Mouse (Mus musculus) forebrain, postnatal 0 days (tissue): ENCODE measurements around the gene Dnah3. TPM values are rescaled to one million over a fixed set of nuclear protein-coding genes. Genes with fewer than 3 reads are reported as not detected.

Source experiments
- ATAC-seq: fragments of 200-750 bp; cut with Nextera tagmentation; 2 replicates; pipeline ENCODE4 v1.8.0; 2017; ENCODE audit warnings: mild to moderate bottlenecking, moderate library complexity
- DNase-seq: peaks from one replicate; pipeline ENCODE4 v3.0.0-alpha.2; 2015
- H3K27ac ChIP-seq: fragments of 300-500 bp; sonication (generic); 2 replicates; pipeline ENCODE4 v1.5.1; 2014; ENCODE audit warnings: low read depth, mild to moderate bottlenecking, antibody characterized with exemption, low read length, moderate library complexity, mixed read lengths
- H3K27me3 ChIP-seq: fragments of 300-500 bp; sonication (generic); 2 replicates; pipeline ENCODE4 v1.6.1; 2014; ENCODE audit warnings: mild to moderate bottlenecking, low read length, mixed read lengths; ENCODE audit not compliant: insufficient read depth
- H3K36me3 ChIP-seq: fragments of 300-500 bp; sonication (generic); 2 replicates; pipeline ENCODE4 v1.6.1; 2014; ENCODE audit warnings: mild to moderate bottlenecking, moderate library complexity; ENCODE audit not compliant: insufficient read depth
- H3K4me1 ChIP-seq: fragments of 300-500 bp; sonication (generic); 2 replicates; pipeline ENCODE4 v1.6.1; 2014; ENCODE audit warnings: antibody characterized with exemption; ENCODE audit not compliant: insufficient read depth
- H3K4me2 ChIP-seq: fragments of 300-500 bp; sonication (generic); 2 replicates; pipeline ENCODE4 v1.6.1; 2014; ENCODE audit warnings: low read depth, mild to moderate bottlenecking, moderate library complexity
- H3K4me3 ChIP-seq: fragments of 300-500 bp; sonication (generic); 2 replicates; pipeline ENCODE4 v1.5.1; 2014; ENCODE audit warnings: low read depth, low read length, mixed read lengths
- H3K9ac ChIP-seq: fragments of 300-500 bp; sonication (generic); 2 replicates; pipeline ENCODE4 v1.6.1; 2014; ENCODE audit warnings: mild to moderate bottlenecking
- H3K9me3 ChIP-seq: fragments of 300-500 bp; sonication (generic); 2 replicates; pipeline ENCODE4 v1.6.1; 2016; ENCODE audit warnings: low read length
- CTCF ChIP-seq: sonication (generic); IDR thresholded peaks from 2 replicates; pipeline ENCODE4 v1.5.1; 2016; ENCODE audit warnings: antibody characterized with exemption, control low read depth, low read depth
- WGBS: fragments of 180-500 bp; shearing (Covaris S2); extraction: QIAGEN DNeasy Blood & Tissue Kit; methylation state at CpG from one replicate; pipeline ENCODE4 v1.1.7; 2014; 5-methylcytosine and 5-hydroxymethylcytosine counted together
- polyA plus RNA-seq: library from polyadenylated mRNA; unstranded; fragments of >200 nt; fragmentation: Nextera tagmentation; extraction: Ambion mirVana; gene quantifications from 2 replicates; pipeline ENCODE4 v1.2.1, GENCODE M21; 2015
- total RNA-seq: library from RNA; depleted of rRNA; stranded (reverse); fragments of >200 nt; gene quantifications from 2 replicates; pipeline ENCODE4 v1.2.3, GENCODE M21; 2014

Dnah3 gene
- total and polyA plus RNA-seq, 2 experiments from 2014 or later: 0.15 to 0.81 TPM

DNA sequence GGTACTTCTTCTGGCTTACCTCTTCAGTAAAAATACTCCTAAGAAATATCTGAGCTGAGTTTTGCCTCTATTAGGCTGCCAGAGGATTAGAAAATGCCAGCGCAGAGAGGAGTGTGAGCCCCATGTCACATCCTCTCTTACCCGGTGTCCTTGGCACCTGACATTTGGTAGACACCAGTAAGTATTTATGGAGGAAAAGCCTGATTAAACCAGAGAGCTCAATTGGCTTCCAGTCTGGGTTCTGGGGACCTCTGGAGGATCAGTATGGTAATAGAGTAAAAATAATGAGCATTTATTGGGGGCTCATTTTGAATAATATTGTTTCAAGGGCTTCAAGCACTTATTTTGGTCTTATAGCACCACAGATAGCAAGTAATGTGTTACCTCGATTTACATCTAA is 39.6 kb downstream of the Dnah3 start:
- no peak overlapping the region for H3K4me3 ChIP-seq
- no peaks in the 10 kb centered on the region for H3K4me1 ChIP-seq
- no peaks in the 10 kb centered on the region for H3K27me3 ChIP-seq
- no peak overlapping the region for H3K4me2 ChIP-seq
- H3K9ac ChIP-seq: no peak overlapping the region
- H3K36me3 ChIP-seq: no peaks in the 10 kb centered on the region
- no peak overlapping the region for H3K27ac ChIP-seq
- ATAC-seq (no peak), DNase-seq (no peak)
- TF ChIP-seq CTCF: 0 out of 2 replicates have a peak, but pooled peaks have one; percentile 18
- H3K9me3 ChIP-seq: no peaks in the 10 kb centered on the region
- WGBS: 87% methylated on average over 3 of the region's 3 CpGs

DNA sequence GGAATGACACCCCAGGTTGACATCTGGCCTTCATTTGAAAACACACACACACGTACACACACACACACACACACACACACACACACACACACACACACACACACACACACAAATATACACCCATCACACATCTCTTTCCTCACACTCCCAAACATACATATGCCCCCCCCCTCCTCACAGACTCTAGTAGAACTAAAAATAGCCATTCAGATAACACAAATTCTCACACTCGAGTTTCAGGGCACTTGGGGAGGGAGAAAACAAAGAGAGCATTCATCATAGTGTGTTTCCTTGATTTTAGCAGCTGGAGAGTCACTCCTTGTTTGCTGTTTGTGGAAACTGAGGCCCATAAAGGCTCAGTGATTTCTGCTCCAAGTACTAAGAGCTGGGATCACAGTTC is 41.1 kb downstream of the Dnah3 start:
- no peaks in the 10 kb centered on the region for H3K36me3 ChIP-seq
- H3K27ac ChIP-seq: no peak overlapping the region
- DNase-seq: no peak
- H3K4me3 ChIP-seq: no peak overlapping the region
- WGBS: 37% methylated on average over 2 of the region's 2 CpGs
- no peak for TF ChIP-seq CTCF
- H3K27me3 ChIP-seq: no peaks in the 10 kb centered on the region
- no peak overlapping the region for H3K9ac ChIP-seq
- H3K4me2 ChIP-seq: no peak overlapping the region
- no peaks in the 10 kb centered on the region for H3K9me3 ChIP-seq
- H3K4me1 ChIP-seq: no peaks in the 10 kb centered on the region
- no peak for ATAC-seq

DNA sequence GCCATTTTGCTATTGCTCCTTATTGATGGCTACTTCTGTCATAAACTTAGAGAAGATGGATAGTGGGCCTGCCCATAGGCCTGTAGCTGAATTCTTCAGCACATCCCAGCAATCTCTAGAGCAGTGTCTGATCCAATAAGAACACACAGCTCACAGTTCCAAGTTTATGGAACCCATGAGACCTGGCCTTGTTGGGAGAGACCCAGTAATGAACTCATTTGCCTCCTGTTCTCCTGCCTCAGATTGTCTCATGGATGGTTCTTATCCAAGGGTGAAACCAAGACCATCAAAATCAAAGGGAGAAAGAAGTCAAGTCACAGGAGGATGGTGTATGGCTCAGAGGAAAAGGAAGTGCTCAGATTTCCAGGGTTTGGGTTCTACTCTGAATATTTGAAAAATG is 44.6 kb downstream of the Dnah3 start:
- no peak overlapping the region for H3K9ac ChIP-seq

DNA sequence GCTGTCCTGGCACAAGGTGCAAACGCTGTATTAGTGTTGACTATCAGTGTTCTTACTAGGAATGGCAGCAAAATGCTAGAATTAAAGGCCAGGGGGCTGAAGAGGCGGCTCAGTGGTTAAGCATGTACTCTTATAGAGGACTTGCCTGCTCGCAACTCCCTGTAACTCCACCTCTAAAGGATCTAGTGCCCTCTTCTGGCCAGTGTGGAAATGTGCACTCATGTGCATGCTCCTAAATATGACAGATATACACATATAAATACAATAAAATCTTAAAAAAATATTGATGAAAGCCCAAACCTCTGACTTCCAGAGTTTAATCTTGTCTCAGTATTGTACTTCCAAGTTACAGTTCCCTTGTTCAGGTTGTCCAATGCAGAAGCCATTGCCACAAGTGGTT is 51.1 kb downstream of the Dnah3 start:
- 90% methylated on average over 3 of the region's 3 CpGs for WGBS
- H3K9me3 ChIP-seq: no peaks in the 10 kb centered on the region
- no peak overlapping the region for H3K4me3 ChIP-seq
- H3K27ac ChIP-seq: no peak overlapping the region
- no peak overlapping the region for H3K4me2 ChIP-seq
- DNase-seq (no peak), ATAC-seq (no peak)
- H3K36me3 ChIP-seq: no peaks in the 10 kb centered on the region
- no peak for TF ChIP-seq CTCF
- H3K9ac ChIP-seq: no peak overlapping the region
- no peaks in the 10 kb centered on the region for H3K4me1 ChIP-seq
- no peaks in the 10 kb centered on the region for H3K27me3 ChIP-seq

More for the DNA sequence above, 44.6 kb downstream of the Dnah3 start:
- H3K9me3 ChIP-seq: no peaks in the 10 kb centered on the region
- ATAC-seq (no peak), DNase-seq (no peak)
- H3K4me2 ChIP-seq: no peak overlapping the region
- H3K27ac ChIP-seq: no peak overlapping the region
- H3K36me3 ChIP-seq: no peaks in the 10 kb centered on the region
- H3K4me3 ChIP-seq: no peak overlapping the region
- no peaks in the 10 kb centered on the region for H3K27me3 ChIP-seq
- no peak for TF ChIP-seq CTCF
- no peaks in the 10 kb centered on the region for H3K4me1 ChIP-seq

DNA sequence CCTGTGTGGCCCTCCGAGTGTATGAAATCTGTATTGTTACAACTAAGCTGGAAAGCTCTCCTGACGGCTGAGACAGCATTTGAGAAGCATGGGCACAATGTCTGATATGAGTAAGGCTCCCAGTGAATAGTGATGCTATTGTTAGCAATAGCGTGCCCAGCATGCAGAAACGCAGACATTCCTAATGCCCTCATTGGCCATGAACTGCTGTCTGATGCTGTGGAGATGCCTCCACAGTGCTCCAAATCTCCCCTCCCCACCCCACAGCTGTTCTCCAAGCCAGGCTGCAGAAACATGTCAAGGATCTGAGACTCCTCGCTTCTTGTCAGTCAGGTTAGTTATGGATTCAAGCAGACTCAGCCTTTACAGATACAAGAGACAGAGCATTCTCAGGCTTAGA is 58.7 kb downstream of the Dnah3 start:
- 58% methylated on average over 5 of the region's 5 CpGs for WGBS
- Histone ChIP-seq H3K27me3 (no peaks in the 10 kb centered on the region), H3K9me3 (no peaks in the 10 kb centered on the region), H3K4me3 (no peak overlapping the region), H3K36me3 (no peaks in the 10 kb centered on the region), H3K27ac (no peak overlapping the region), H3K4me2 (no peak overlapping the region), H3K4me1 (no peaks in the 10 kb centered on the region; the same call in 1 of the 2 replicates), H3K9ac (no peak overlapping the region)
- DNase-seq: no peak
- ATAC-seq: 0 out of 2 replicates have a peak, but pooled peaks have one; percentile 17
- no peak for TF ChIP-seq CTCF

DNA sequence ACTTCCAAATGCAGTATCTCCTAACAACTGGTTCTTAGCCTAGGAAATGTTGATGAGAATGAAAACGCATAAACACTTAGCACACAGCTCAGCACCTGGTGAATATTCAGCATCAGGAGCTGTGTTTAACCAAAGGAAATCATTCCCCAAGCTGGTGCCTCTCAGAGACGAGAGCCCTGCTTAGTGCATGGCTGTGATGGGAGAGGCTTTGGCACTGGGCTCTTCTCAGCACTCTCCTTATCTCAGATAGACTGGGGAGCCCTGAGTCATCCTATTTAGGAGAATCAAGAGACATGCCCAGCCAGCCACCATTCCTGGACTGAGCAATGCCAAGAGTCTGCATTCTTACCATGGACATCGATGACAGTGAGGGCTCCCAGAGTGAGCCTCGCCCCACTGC is 60.1 kb downstream of the Dnah3 start:
- no peaks in the 10 kb centered on the region; the same call in 1 of the 2 replicates for H3K4me1 ChIP-seq
- 73% methylated on average over 4 of the region's 4 CpGs for WGBS
- peak; percentile 52 for ATAC-seq
- no peak overlapping the region for H3K9ac ChIP-seq
- no peak for TF ChIP-seq CTCF
- H3K9me3 ChIP-seq: no peaks in the 10 kb centered on the region
- H3K4me2 ChIP-seq: no peak overlapping the region
- no peak for DNase-seq
- peak overlapping the region; percentile 15; the same call in 1 of the 2 replicates for H3K27ac ChIP-seq
- no peaks in the 10 kb centered on the region for H3K27me3 ChIP-seq
- H3K36me3 ChIP-seq: no peaks in the 10 kb centered on the region
- no peak overlapping the region for H3K4me3 ChIP-seq

DNA sequence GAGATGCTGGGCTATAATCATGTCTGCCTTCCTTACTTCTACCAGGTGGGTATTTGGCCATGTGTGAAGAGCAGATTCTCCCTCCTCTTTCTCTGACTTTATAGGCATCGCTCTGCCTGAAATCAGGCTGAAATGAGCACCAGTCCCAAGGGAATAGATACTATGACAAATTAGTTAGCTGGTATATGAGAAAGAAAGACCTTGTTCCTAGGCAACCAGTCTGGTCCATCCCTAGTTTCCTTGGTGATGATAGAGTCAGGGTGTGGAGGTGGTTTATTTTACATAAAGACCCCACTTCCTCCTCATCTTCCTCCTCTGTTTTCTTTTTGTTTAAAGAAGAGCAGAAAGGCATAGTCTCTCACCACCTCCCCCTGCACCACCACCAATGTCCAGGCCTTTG is 60.5 kb downstream of the Dnah3 start:
- ATAC-seq: peak; percentile 90
- H3K9ac ChIP-seq: no peak overlapping the region
- 70% methylated on average over 1 of the region's 1 CpGs for WGBS

More for the DNA sequence above, 60.5 kb downstream of the Dnah3 start:
- peak overlapping the region; percentile 15; the same call in 1 of the 2 replicates for H3K27ac ChIP-seq
- peak; percentile 49 for DNase-seq
- no peaks in the 10 kb centered on the region for H3K9me3 ChIP-seq
- no peaks in the 10 kb centered on the region for H3K36me3 ChIP-seq
- no peaks in the 10 kb centered on the region for H3K27me3 ChIP-seq
- H3K4me2 ChIP-seq: no peak overlapping the region
- H3K4me3 ChIP-seq: no peak overlapping the region
- H3K4me1 ChIP-seq: no peaks in the 10 kb centered on the region; the same call in 1 of the 2 replicates
- TF ChIP-seq CTCF: no peak
